Mouse (Mus musculus) kidney, adult 2 months (tissue): ENCODE results near the gene Naga.

Experiments
- CTCF ChIP-seq: fragments of 200-500 bp; conservative IDR thresholded peaks from 2 replicates; pipeline ENCODE4 v1.5.1; 2011; ENCODE audit warnings: low read depth, mild to moderate bottlenecking, control low read depth, low read length, moderate library complexity, mixed read lengths; ENCODE audit not compliant: insufficient read depth, insufficient read length
- POLR2A ChIP-seq: fragments of 200-500 bp; IDR thresholded peaks from one replicate; pipeline ENCODE4 v1.6.1; 2011; ENCODE audit warnings: low read depth, low read length, control low read depth

- TF ChIP-seq POLR2A (no peak), CTCF (no peak)
Observed at GRCm38 (mm10) chr15:82339634-82340254, 1.0 kb upstream of the Naga start.
